29 mouse cellular contexts compared by ENCODE assay signal in the genomic region with DNA sequence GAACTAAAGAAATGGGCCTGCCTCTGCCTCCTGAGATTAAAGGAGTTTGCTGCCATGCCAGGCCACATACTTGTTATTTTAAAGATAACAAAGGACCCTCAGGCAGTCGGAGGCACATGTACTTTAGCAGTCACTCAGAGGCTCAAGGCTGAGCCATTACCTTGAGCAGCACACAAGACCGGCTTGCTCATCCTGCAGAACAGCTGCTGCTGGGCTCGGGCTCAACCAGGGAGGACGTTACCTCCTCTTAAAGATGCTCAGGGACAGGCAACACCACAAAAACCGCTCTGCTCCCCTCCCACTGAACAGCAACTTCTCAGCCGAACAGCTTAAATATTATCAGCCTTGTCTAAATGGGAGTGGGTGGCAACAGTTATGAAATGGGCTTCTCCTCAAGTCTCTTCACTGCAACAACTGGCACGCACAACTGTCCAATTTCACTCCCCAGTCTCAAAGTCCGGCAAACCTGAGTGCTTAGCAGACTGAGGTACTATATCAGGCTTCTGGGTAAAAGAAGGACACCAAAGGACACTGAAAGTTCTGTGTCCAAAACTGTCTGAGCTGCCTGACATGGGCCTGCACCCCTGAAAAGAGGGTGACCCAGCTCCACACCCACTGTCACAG. TPM values are rescaled to one million over a fixed set of nuclear protein-coding genes. Genes with fewer than 3 reads are reported as not detected.
DNase-seq lines count a peak whose midpoint lies in the region; ATAC-seq and TF ChIP-seq lines count a peak whose summit lies in the region.
"Had no signal": no experiment of that assay in that cellular context is flagged by ENCODE, and none has a peak within 500 bp of the region (broad histone marks: within the 10 kb centered on the region; RNA-seq: fewer than 3 reads in every experiment).

No protein-coding gene starts in this region.

- no peak for TF ChIP-seq CTCF in cerebellum, adult 2 months (IDR thresholded peaks at IDR 0.05; ENCODE audit: borderline replicate concordance, insufficient read depth, low read depth, low read length)
- TF ChIP-seq CTCF in kidney, adult 2 months (conservative IDR thresholded peaks at IDR 0.05; ENCODE audit: insufficient read depth, insufficient read length, low read depth, low read length) = no peak
- TF ChIP-seq CTCF in liver, adult 2 months (IDR thresholded peaks at IDR 0.05; ENCODE audit: low read depth, low read length) = no peak

- peaks cover 19% of the 10 kb centered on the region for H3K79me2 ChIP-seq in liver, adult 2 months (ENCODE audit: control insufficient read depth, insufficient read depth, low read length)

- no peak overlapping the region for H3K4me2 ChIP-seq in kidney, embryonic 16.5 days (replicated peaks; ENCODE audit: low read depth, low read length)
- no peak overlapping the region for H3K4me2 ChIP-seq in liver, embryonic 11.5 days
- H3K4me2 ChIP-seq: limb, embryonic 15.5 days; midbrain, embryonic 15.5 days; neural tube, embryonic 15.5 days; stomach, embryonic 15.5 days had no signal

- no peak overlapping the region for H3K9ac ChIP-seq in kidney, embryonic 16.5 days (replicated peaks; ENCODE audit: low read length)
- peak overlapping the region; percentile 49 for H3K9ac ChIP-seq in liver, adult 2 months (ENCODE audit: low read depth, low read length)
- no peak overlapping the region for H3K9ac ChIP-seq in liver, embryonic 11.5 days (ENCODE audit: low read depth, low read length)
- H3K9ac ChIP-seq: limb, embryonic 15.5 days; midbrain, embryonic 15.5 days; neural tube, embryonic 15.5 days; stomach, embryonic 15.5 days had no signal

- DNase-seq in cerebellum, adult 2 months = no peak
- DNase-seq in cerebellum, adult 11 months = no peak
- peak; percentile 67 for DNase-seq in kidney, adult 2 months
- DNase-seq in liver, adult 2 months (ENCODE audit: extremely low read depth, low read depth, low spot score) = peak; percentile 88
- no peak for DNase-seq in liver, embryonic 11.5 days (ENCODE audit: low spot score)
- DNase-seq in embryo, embryonic 10.5 days (ENCODE audit: low spot score) = no peak
- DNase-seq: cerebellum, adult 8-10 months; kidney, postnatal 10 days; left cerebral cortex, postnatal 4 days; lung, postnatal 4 days; right cerebral cortex, adult 18-20 months; right cerebral cortex, postnatal 4 days; thymus, adult 2 months; thymus, postnatal 4 days had no signal

- 51% methylated on average over 8 of the region's 8 CpGs for WGBS in cerebellum, adult 2 months
- 63% methylated on average over 8 of the region's 8 CpGs for WGBS in kidney, adult 2 months
- WGBS in kidney, embryonic 16.5 days = 86% methylated on average over 8 of the region's 8 CpGs
- WGBS in liver, adult 2 months = 33% methylated on average over 8 of the region's 8 CpGs
- 85% methylated on average over 8 of the region's 8 CpGs for WGBS in liver, embryonic 11.5 days

- no peak for ATAC-seq in kidney, embryonic 16.5 days (ENCODE audit: low FRiP score, low TSS enrichment)
- ATAC-seq in liver, embryonic 11.5 days (replicated peaks; ENCODE audit: low FRiP score) = no peak
- ATAC-seq: CD4-positive, CD25-positive, alpha-beta regulatory T cell, adult 4 months; forebrain, embryonic 16.5 days; hindbrain, postnatal 0 days; intestine, embryonic 16.5 days; midbrain, embryonic 15.5 days had no signal

- H3K36me3 ChIP-seq in kidney, adult 2 months (ENCODE audit: control insufficient read depth, insufficient read depth, low read length) = no peaks in the 10 kb centered on the region; the same call in none of the 2 replicates
- peaks cover 22% of the 10 kb centered on the region for H3K36me3 ChIP-seq in kidney, embryonic 16.5 days (ENCODE audit: insufficient read depth, low read length)
- peaks cover 4% of the 10 kb centered on the region; the same call in 1 of the 2 replicates for H3K36me3 ChIP-seq in liver, adult 2 months (ENCODE audit: control insufficient read depth, insufficient read depth, low read length)
- peaks cover 3% of the 10 kb centered on the region; the same call in 1 of the 2 replicates for H3K36me3 ChIP-seq in liver, embryonic 11.5 days (ENCODE audit: control insufficient read depth, insufficient read depth, low read length)

- peak overlapping the region; percentile 12 for H3K27ac ChIP-seq in cerebellum, adult 2 months (ENCODE audit: insufficient read depth, low read length)
- H3K27ac ChIP-seq in kidney, adult 2 months (ENCODE audit: insufficient read depth, low read depth, low read length) = peak overlapping the region; percentile 36; the same call in 1 of the 2 replicates
- no peak overlapping the region for H3K27ac ChIP-seq in kidney, embryonic 16.5 days (ENCODE audit: low read length)
- peak overlapping the region; percentile 95 for H3K27ac ChIP-seq in liver, adult 2 months (replicated peaks; ENCODE audit: insufficient read depth, low read depth, low read length)
- H3K27ac ChIP-seq in liver, embryonic 11.5 days (ENCODE audit: low read depth, low read length) = no peak overlapping the region
- H3K27ac ChIP-seq in brown adipose tissue, adult 24 weeks (replicated peaks; ENCODE audit: low read depth, low read length) = peak overlapping the region; percentile 84
- H3K27ac ChIP-seq: forebrain, embryonic 10.5 days; heart, embryonic 10.5 days; hindbrain, postnatal 0 days; limb, embryonic 15.5 days; midbrain, embryonic 15.5 days; neural tube, embryonic 15.5 days; stomach, embryonic 15.5 days had no signal

- TF ChIP-seq POLR2A in cerebellum, adult 2 months (IDR thresholded peaks at IDR 0.05; ENCODE audit: borderline replicate concordance, insufficient read depth, low read length) = no peak
- TF ChIP-seq POLR2A in kidney, adult 2 months (IDR thresholded peaks at IDR 0.05; ENCODE audit: low read depth, low read length) = no peak
- TF ChIP-seq POLR2A in liver, adult 2 months (IDR thresholded peaks at IDR 0.05; ENCODE audit: extremely low read depth, insufficient read depth, low read length) = no peak

- H3K4me1 ChIP-seq in cerebellum, adult 2 months (ENCODE audit: control insufficient read depth, insufficient read depth, low read length) = peaks cover 53% of the 10 kb centered on the region
- H3K4me1 ChIP-seq in kidney, adult 2 months (ENCODE audit: control insufficient read depth, insufficient read depth, low read length) = peaks cover 8% of the 10 kb centered on the region
- H3K4me1 ChIP-seq in kidney, embryonic 16.5 days (ENCODE audit: insufficient read depth, low read length) = 0 out of 2 replicates have a peak, but pooled peaks cover 4% of the 10 kb centered on the region
- H3K4me1 ChIP-seq in liver, adult 2 months (ENCODE audit: control insufficient read depth, insufficient read depth, low read length) = peaks cover 44% of the 10 kb centered on the region
- H3K4me1 ChIP-seq in liver, embryonic 11.5 days (replicated peaks; ENCODE audit: control insufficient read depth, insufficient read depth, low read length) = no peaks in the 10 kb centered on the region
- H3K4me1 ChIP-seq in brown adipose tissue, adult 24 weeks (ENCODE audit: control insufficient read depth, insufficient read depth, insufficient read length, low read length) = peaks cover 33% of the 10 kb centered on the region

- no peak overlapping the region for H3K4me3 ChIP-seq in cerebellum, adult 2 months (replicated peaks; ENCODE audit: insufficient read depth, low read depth, low read length)
- H3K4me3 ChIP-seq in kidney, adult 2 months (ENCODE audit: insufficient read depth, low read depth, low read length) = no peak overlapping the region
- no peak overlapping the region for H3K4me3 ChIP-seq in kidney, embryonic 16.5 days (ENCODE audit: low read length)
- no peak overlapping the region for H3K4me3 ChIP-seq in liver, adult 2 months (ENCODE audit: insufficient read depth, low read depth, low read length)
- no peak overlapping the region for H3K4me3 ChIP-seq in liver, embryonic 11.5 days (ENCODE audit: low read depth, low read length)
- H3K4me3 ChIP-seq in brown adipose tissue, adult 24 weeks (ENCODE audit: insufficient read depth, low read depth, low read length) = no peak overlapping the region
- H3K4me3 ChIP-seq: forebrain, embryonic 10.5 days; heart, embryonic 10.5 days; limb, embryonic 15.5 days; midbrain, embryonic 15.5 days; neural tube, embryonic 15.5 days; stomach, embryonic 15.5 days had no signal

- no peaks in the 10 kb centered on the region for H3K9me3 ChIP-seq in kidney, embryonic 16.5 days (ENCODE audit: low read length)
- no peaks in the 10 kb centered on the region for H3K9me3 ChIP-seq in liver, embryonic 11.5 days (ENCODE audit: control insufficient read depth, low read length)
- H3K9me3 ChIP-seq: forebrain, embryonic 10.5 days; heart, embryonic 10.5 days; limb, embryonic 15.5 days; midbrain, embryonic 15.5 days; neural tube, embryonic 15.5 days; stomach, embryonic 15.5 days had no signal

- H3K27me3 ChIP-seq in cerebellum, adult 2 months (ENCODE audit: control insufficient read depth, insufficient read depth, low read length) = no peaks in the 10 kb centered on the region
- H3K27me3 ChIP-seq in kidney, adult 2 months (replicated peaks; ENCODE audit: control insufficient read depth, insufficient read depth, low read length) = no peaks in the 10 kb centered on the region
- H3K27me3 ChIP-seq in kidney, embryonic 16.5 days (ENCODE audit: insufficient read depth, low read length) = no peaks in the 10 kb centered on the region
- H3K27me3 ChIP-seq in liver, adult 2 months (ENCODE audit: control insufficient read depth, insufficient read depth, low read length) = no peaks in the 10 kb centered on the region
- no peaks in the 10 kb centered on the region for H3K27me3 ChIP-seq in liver, embryonic 11.5 days (replicated peaks; ENCODE audit: control insufficient read depth, insufficient read depth, low read length)
- H3K27me3 ChIP-seq: limb, embryonic 15.5 days; midbrain, embryonic 15.5 days; neural tube, embryonic 15.5 days; stomach, embryonic 15.5 days had no signal

RNA-seq across cellular contexts. Expression of a gene that starts 54.2 kb away (rescaled TPM):
- 26.5 and 34.3 TPM in 2 replicates for polyA plus RNA-seq in cerebellum, adult 2 months (2012; rRNA removed)
- polyA plus RNA-seq in kidney, adult 2 months (2012; rRNA removed) = 0.11 TPM in 1 of 2 replicates, not detected in the other
- polyA plus RNA-seq in kidney, embryonic 16.5 days (2015; fragmentation: Nextera tagmentation; extraction: Ambion mirVana) = 1.3 and 1.8 TPM in 2 replicates
- total RNA-seq in liver, adult 2 months (2014; rRNA removed) = 0.07 TPM in 1 of 2 replicates, not detected in the other
- polyA plus RNA-seq in liver, adult 2 months (2012; rRNA removed) = 0.06 and 0.11 TPM in 2 replicates
- polyA plus RNA-seq in liver, embryonic 11.5 days (2014; fragmentation: Nextera tagmentation; extraction: Ambion mirVana) = 0.97 and 1.5 TPM in 2 replicates
- 0.32 TPM in 1 of 2 replicates, not detected in the other for polyA plus RNA-seq in brown adipose tissue, adult 24 weeks (2012; ENCODE audit: insufficient read depth, insufficient read length, missing spikeins)
- total RNA-seq: hematopoietic stem cell, adult 5-6 weeks; megakaryocyte-erythroid progenitor cell, adult 5-6 weeks had no signal
- polyA plus RNA-seq: heart, postnatal 0 days had no signal

Comparison
In these comparisons a context has a peak if more than half of its experiments do, and no peak if none do; other contexts are left out.
1. DNase-seq: peak in kidney, adult 2 months (single experiment) and liver, adult 2 months (single experiment); none in cerebellum, adult 2 months (0 of 2), cerebellum, adult 11 months (single experiment), liver, embryonic 11.5 days (single experiment) and embryo, embryonic 10.5 days (single experiment).
2. H3K27ac ChIP-seq: peak in cerebellum, adult 2 months (single experiment), kidney, adult 2 months (single experiment), liver, adult 2 months (single experiment) and brown adipose tissue, adult 24 weeks (single experiment); none in kidney, embryonic 16.5 days (single experiment) and liver, embryonic 11.5 days (single experiment).